Mouse (Mus musculus): ENCODE data around the gene Sfta2. TPM values are rescaled to one million over a fixed set of nuclear protein-coding genes. Genes with fewer than 3 reads are reported as not detected.

Sfta2 gene
- total and polyA plus RNA-seq, 3 experiments: not detected

- TF ChIP-seq TAL1 (IDR thresholded peaks at IDR 0.05; ENCODE audit: low read length) (no peak), BHLHE40 (IDR thresholded peaks at IDR 0.05; ENCODE audit: borderline replicate concordance, low read depth, low read length) (no peak)
- H3K4me3 ChIP-seq (ENCODE audit: control insufficient read depth in 1 of 2, insufficient read depth in 1 of 2, low read depth in 2 of 2, low read length in 2 of 2): no peak overlapping the region
- no peak for DNase-seq (ENCODE audit: low read depth, low spot score)
Observed at GRCm38 (mm10) chr17:35669731-35670130, 68.4 kb downstream of the Sfta2 start.

DNA sequence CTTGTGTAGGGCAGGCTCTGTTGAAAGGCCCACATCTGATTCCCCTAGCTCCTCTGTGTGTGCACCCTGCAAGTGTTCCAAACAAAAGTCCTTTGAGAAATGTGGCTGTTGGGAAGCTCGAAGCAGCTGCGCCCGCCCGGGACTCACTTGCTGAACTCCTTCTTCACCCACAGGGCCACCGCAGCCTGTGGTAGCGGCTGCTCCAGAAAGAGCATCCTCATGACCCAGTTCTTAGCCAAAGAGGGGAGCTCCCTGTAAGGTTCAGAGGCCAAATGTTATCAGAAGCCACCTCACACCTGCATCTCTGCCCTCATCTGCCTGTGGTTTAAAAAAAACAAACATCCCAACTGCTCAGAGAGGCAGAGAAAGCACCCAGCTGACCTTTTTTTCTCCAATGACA is 70.5 kb downstream of the Sfta2 start:
- no peak for DNase-seq (ENCODE audit: low read depth, low spot score)
- Histone ChIP-seq H3K4me1 (ENCODE audit: control insufficient read depth in 1 of 2, insufficient read depth in 2 of 2, low read length in 2 of 2) (peaks cover 0 to 8% of the 10 kb centered on the region in 2 experiments; a peak in 2 of 4 replicates), H3K36me3 (ENCODE audit: control insufficient read depth in 1 of 2, insufficient read depth in 2 of 2, low read length in 2 of 2) (peaks cover 0 to 2% of the 10 kb centered on the region in 2 experiments; a peak in 1 of 4 replicates), H3K79me2 (ENCODE audit: control insufficient read depth, insufficient read depth, low read length, poor library complexity) (peaks cover 6% of the 10 kb centered on the region; the same call in 1 of the 2 replicates), H3K4me3 (ENCODE audit: control insufficient read depth in 1 of 2, insufficient read depth in 1 of 2, low read depth in 2 of 2, low read length in 2 of 2) (no peak overlapping the region), H3K27ac (ENCODE audit: control insufficient read depth, low read depth, low read length) (no peak overlapping the region), H3K27me3 (ENCODE audit: control insufficient read depth in 1 of 2, insufficient read depth in 2 of 2, low read length in 2 of 2) (no peaks in the 10 kb centered on the region), H3K9me3 (replicated peaks; ENCODE audit: insufficient read depth, low read length) (no peaks in the 10 kb centered on the region), H3K9ac (ENCODE audit: control insufficient read depth, low read depth, low read length, poor library complexity, severe bottlenecking) (no peak overlapping the region)
- TF ChIP-seq JUND (IDR thresholded peaks at IDR 0.05; ENCODE audit: low read depth, low read length) (no peak), MEF2A (IDR thresholded peaks at IDR 0.05; ENCODE audit: extremely low read depth, insufficient replicate concordance, low read depth, low read length, poor library complexity, severe bottlenecking) (no peak), GABPA (IDR thresholded peaks at IDR 0.05; ENCODE audit: low read depth, low read length) (no peak), ETS1 (IDR thresholded peaks at IDR 0.05; ENCODE audit: low read depth, low read length) (no peak), TBP (IDR thresholded peaks at IDR 0.05; ENCODE audit: low read depth, low read length) (no peak), SMC3 (IDR thresholded peaks at IDR 0.05; ENCODE audit: low read depth, low read length) (no peak), UBTF (IDR thresholded peaks at IDR 0.05; ENCODE audit: borderline replicate concordance, insufficient read depth, low read depth, low read length) (no peak), POLR2AphosphoS5 (IDR thresholded peaks at IDR 0.05; ENCODE audit: borderline replicate concordance, low read depth, low read length) (no peak), EP300 (IDR thresholded peaks at IDR 0.05; ENCODE audit: low read depth in 1 of 2, low read length in 2 of 2) (no peak), NRF1 (IDR thresholded peaks at IDR 0.05; ENCODE audit: insufficient read depth, low read depth, low read length, poor library complexity, severe bottlenecking) (no peak), POLR2A (IDR thresholded peaks at IDR 0.05; ENCODE audit: control insufficient read depth in 1 of 2, insufficient read depth in 1 of 2, low read depth in 1 of 2, low read length in 2 of 2, poor library complexity in 1 of 2) (no peak), ZKSCAN1 (IDR thresholded peaks at IDR 0.05; ENCODE audit: low read depth, low read length) (no peak), TAL1 (IDR thresholded peaks at IDR 0.05; ENCODE audit: low read length) (no peak)

More at GRCm38 (mm10) chr17:35669731-35670130, 68.4 kb downstream of the Sfta2 start:
- H3K79me2 ChIP-seq (ENCODE audit: control insufficient read depth, insufficient read depth, low read length, poor library complexity): peaks cover 8% of the 10 kb centered on the region
- no peaks in the 10 kb centered on the region for H3K27me3 ChIP-seq (ENCODE audit: control insufficient read depth in 1 of 2, insufficient read depth in 2 of 2, low read length in 2 of 2)
- no peak overlapping the region for H3K9ac ChIP-seq (ENCODE audit: control insufficient read depth, low read depth, low read length, poor library complexity, severe bottlenecking)
- peaks cover 0 to 13% of the 10 kb centered on the region in 2 experiments; a peak in 3 of 4 replicates for H3K4me1 ChIP-seq (ENCODE audit: control insufficient read depth in 1 of 2, insufficient read depth in 2 of 2, low read length in 2 of 2)
- no peaks in the 10 kb centered on the region for H3K9me3 ChIP-seq (replicated peaks; ENCODE audit: insufficient read depth, low read length)
- peaks cover 0 to 2% of the 10 kb centered on the region in 2 experiments; a peak in 1 of 4 replicates for H3K36me3 ChIP-seq (ENCODE audit: control insufficient read depth in 1 of 2, insufficient read depth in 2 of 2, low read length in 2 of 2)
- H3K27ac ChIP-seq (ENCODE audit: control insufficient read depth, low read depth, low read length): no peak overlapping the region
